Mouse (Mus musculus): ENCODE measurements around the gene Slc15a3. TPM values are rescaled to one million over a fixed set of nuclear protein-coding genes. Genes with fewer than 3 reads are reported as not detected.

Slc15a3 gene
- total and polyA plus RNA-seq, 2 experiments from 2014 or later: 0.33 to 1.3 TPM

DNA sequence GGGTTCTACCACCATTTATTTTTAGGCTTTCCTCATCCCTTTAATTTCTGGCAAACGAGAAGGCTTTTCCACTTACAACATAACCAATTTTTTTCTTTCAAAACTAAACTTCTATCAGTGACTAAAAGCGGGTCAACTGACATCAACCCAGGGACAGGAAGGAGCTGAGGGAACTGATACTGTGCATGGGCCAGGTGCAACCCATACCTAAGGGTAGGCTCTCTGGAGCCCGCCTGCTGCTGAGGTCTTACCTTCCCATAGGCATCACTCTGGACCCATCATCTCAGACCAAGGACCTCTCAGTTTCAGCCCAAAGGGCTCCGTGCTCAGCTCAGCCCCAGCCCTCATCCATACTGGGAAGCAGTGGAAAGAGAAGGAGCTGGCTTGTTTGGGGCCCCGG lies 11.2 kb upstream of the Slc15a3 start:
- no peaks in the 10 kb centered on the region for H3K9me3 ChIP-seq (ENCODE audit: low read length)
- ATAC-seq (ENCODE audit: low FRiP score): no peak
- no peaks in the 10 kb centered on the region for H3K36me3 ChIP-seq (ENCODE audit: insufficient read depth, low read length)
- 94% methylated on average over 5 of the region's 5 CpGs for WGBS
- no peak overlapping the region for H3K4me2 ChIP-seq (ENCODE audit: low read depth, low read length, poor library complexity, severe bottlenecking)
- no peak for TF ChIP-seq CTCF (IDR thresholded peaks at IDR 0.05)
- no peak overlapping the region for H3K27ac ChIP-seq (ENCODE audit: low read depth, low read length)
- DNase-seq (ENCODE audit: low spot score): no peak
- H3K4me3 ChIP-seq (ENCODE audit: low read depth, low read length): no peak overlapping the region
- no peak overlapping the region for H3K9ac ChIP-seq (replicated peaks; ENCODE audit: low read length, poor library complexity, severe bottlenecking)
- no peaks in the 10 kb centered on the region for H3K27me3 ChIP-seq (ENCODE audit: insufficient read depth, low read length)
- H3K4me1 ChIP-seq (ENCODE audit: insufficient read depth, low read length): no peaks in the 10 kb centered on the region

DNA sequence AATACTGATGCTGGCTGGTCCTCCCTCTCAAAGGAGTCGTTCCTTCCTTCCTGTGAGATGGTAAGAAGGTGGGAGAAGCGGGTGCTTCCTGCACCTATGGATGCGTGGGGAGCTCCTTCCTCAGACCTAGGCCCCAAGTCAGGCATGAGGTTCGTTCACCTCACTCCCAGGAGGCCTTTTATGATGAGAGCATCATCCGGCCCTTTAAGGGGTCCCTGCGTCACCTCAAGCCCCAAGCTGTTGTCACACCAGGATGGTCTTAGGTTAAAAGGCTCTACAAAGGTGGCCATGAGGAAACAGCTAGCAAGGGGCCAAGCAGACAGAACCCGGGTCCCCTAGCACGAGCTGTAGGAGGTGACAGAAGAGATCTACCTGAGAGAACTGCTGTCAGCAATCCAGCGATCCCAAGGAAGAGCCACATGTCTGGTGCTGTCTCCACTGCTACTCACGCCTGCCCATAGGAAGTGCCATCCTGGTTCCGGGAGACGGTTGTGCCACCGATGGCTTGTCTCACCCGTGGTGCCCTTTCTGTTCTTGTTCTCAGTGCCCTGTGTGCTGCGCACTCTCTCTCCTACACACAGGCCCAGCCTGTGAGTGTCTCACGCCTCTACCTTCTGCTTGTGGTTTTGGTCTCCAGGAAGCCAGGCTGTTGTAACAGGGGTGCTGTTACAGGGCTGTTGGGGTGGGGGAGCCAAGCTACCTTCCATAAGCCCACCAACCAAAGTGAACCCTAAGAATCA lies 9.9 kb upstream of the Slc15a3 start, which contains the start of gene Cd6:
Gene Cd6 (minus strand): TSS at position 623 of the 740 bp plus-strand sequence.
- Histone ChIP-seq H3K4me1 (ENCODE audit: insufficient read depth, low read length) (no peaks in the 10 kb centered on the region), H3K4me3 (ENCODE audit: low read depth, low read length) (no peak within 1 kb of the TSS), H3K36me3 (ENCODE audit: insufficient read depth, low read length) (no peaks in the 10 kb centered on the region), H3K27ac (ENCODE audit: low read depth, low read length) (no peak within 1 kb of the TSS), H3K4me2 (ENCODE audit: low read depth, low read length, poor library complexity, severe bottlenecking) (no peak within 1 kb of the TSS), H3K9me3 (ENCODE audit: low read length) (no peaks in the 10 kb centered on the region), H3K27me3 (ENCODE audit: insufficient read depth, low read length) (no peaks in the 10 kb centered on the region), H3K9ac (replicated peaks; ENCODE audit: low read length, poor library complexity, severe bottlenecking) (no peak within 1 kb of the TSS)
- no peak for ATAC-seq (ENCODE audit: low FRiP score)
- DNase-seq (ENCODE audit: low spot score): no peak
- 90% methylated on average over 16 of the region's 16 CpGs for WGBS
- no peak for TF ChIP-seq CTCF (IDR thresholded peaks at IDR 0.05)

DNA sequence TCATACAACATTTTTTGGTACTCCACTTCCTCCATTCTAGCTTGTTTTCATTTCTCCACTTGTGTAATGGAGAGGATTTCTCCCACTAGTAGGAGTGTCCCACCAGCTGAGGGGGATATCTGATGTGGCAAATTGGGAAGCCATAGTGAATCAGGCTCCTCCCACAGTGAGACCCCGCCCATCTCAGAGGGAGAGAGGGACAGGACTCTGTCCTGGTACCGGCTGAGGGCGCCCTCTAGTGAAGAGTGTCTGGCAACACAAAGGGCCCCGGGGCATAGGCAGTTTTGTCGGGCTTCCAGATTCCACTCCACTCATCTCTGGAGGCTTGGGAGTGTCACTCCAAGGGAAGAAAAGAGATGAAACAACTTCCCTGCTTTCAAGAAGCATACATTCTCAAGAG lies 8.1 kb upstream of the Slc15a3 start:
- Histone ChIP-seq H3K27ac (ENCODE audit: low read depth, low read length) (no peak overlapping the region), H3K4me1 (ENCODE audit: insufficient read depth, low read length) (no peaks in the 10 kb centered on the region), H3K4me3 (ENCODE audit: low read depth, low read length) (no peak overlapping the region), H3K9ac (replicated peaks; ENCODE audit: low read length, poor library complexity, severe bottlenecking) (no peak overlapping the region), H3K27me3 (ENCODE audit: insufficient read depth, low read length) (no peaks in the 10 kb centered on the region), H3K36me3 (ENCODE audit: insufficient read depth, low read length) (no peaks in the 10 kb centered on the region), H3K9me3 (ENCODE audit: low read length) (no peaks in the 10 kb centered on the region), H3K4me2 (ENCODE audit: low read depth, low read length, poor library complexity, severe bottlenecking) (no peak overlapping the region)
- TF ChIP-seq CTCF (IDR thresholded peaks at IDR 0.05): peak; percentile 60
- DNase-seq (ENCODE audit: low spot score) (peak; percentile 64), ATAC-seq (ENCODE audit: low FRiP score) (0 out of 2 replicates have a peak, but pooled peaks have one; percentile 44)
- WGBS: 13% methylated on average over 5 of the region's 5 CpGs

DNA sequence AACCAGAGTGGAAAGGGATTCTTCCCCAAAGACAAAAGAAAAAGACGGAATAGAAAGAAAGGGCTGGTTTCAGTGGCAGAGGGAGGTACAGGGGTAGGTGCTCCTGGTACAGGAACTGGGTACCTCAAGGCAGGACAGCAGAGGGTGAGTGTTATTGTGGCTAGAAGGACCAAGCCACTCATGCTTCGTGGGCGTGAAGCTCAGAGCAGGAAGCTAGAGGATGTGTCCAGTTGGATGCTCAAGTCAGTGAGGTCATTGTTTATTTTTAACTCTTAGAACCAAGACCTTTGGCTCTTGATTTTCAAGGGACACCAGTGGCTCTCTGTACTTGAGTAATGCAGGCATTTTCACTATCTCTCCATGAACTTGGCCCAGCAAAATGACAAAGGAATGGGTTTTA lies 7.5 kb upstream of the Slc15a3 start:
- ATAC-seq (ENCODE audit: low FRiP score): no peak
- 81% methylated on average over 3 of the region's 3 CpGs for WGBS
- no peak overlapping the region for H3K9ac ChIP-seq (replicated peaks; ENCODE audit: low read length, poor library complexity, severe bottlenecking)
- no peaks in the 10 kb centered on the region for H3K27me3 ChIP-seq (ENCODE audit: insufficient read depth, low read length)
- no peak overlapping the region for H3K4me2 ChIP-seq (ENCODE audit: low read depth, low read length, poor library complexity, severe bottlenecking)
- no peaks in the 10 kb centered on the region for H3K9me3 ChIP-seq (ENCODE audit: low read length)
- no peak for DNase-seq (ENCODE audit: low spot score)
- no peak overlapping the region for H3K4me3 ChIP-seq (ENCODE audit: low read depth, low read length)
- H3K27ac ChIP-seq (ENCODE audit: low read depth, low read length): no peak overlapping the region
- TF ChIP-seq CTCF (IDR thresholded peaks at IDR 0.05): no peak
- H3K4me1 ChIP-seq (ENCODE audit: insufficient read depth, low read length): no peaks in the 10 kb centered on the region
- H3K36me3 ChIP-seq (ENCODE audit: insufficient read depth, low read length): no peaks in the 10 kb centered on the region

DNA sequence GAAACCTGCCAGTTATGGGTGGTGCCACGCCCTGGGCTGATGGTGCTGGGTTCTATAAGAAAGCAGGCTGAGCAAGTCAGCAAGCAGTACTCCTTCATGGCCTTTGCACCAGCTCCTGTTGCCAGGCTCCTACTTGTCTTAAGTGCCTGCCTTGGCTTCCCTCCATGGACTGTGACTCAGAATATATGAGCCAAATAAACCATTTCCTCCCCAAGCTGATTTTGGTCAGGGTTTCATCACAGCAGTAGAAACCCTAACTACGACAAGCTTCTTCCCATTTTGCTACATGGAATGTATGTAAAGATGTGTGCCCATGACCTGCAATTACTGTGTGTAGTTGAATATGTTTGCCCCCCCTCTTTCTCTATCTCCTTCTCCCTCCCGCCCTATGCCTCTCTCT lies 5.9 kb upstream of the Slc15a3 start:
- Histone ChIP-seq H3K4me2 (ENCODE audit: low read depth, low read length, poor library complexity, severe bottlenecking) (no peak overlapping the region), H3K9me3 (ENCODE audit: low read length) (no peaks in the 10 kb centered on the region), H3K9ac (replicated peaks; ENCODE audit: low read length, poor library complexity, severe bottlenecking) (no peak overlapping the region), H3K27me3 (ENCODE audit: insufficient read depth, low read length) (no peaks in the 10 kb centered on the region), H3K4me3 (ENCODE audit: low read depth, low read length) (no peak overlapping the region), H3K27ac (ENCODE audit: low read depth, low read length) (no peak overlapping the region), H3K36me3 (ENCODE audit: insufficient read depth, low read length) (no peaks in the 10 kb centered on the region), H3K4me1 (ENCODE audit: insufficient read depth, low read length) (no peaks in the 10 kb centered on the region)
- DNase-seq (ENCODE audit: low spot score) (no peak), ATAC-seq (ENCODE audit: low FRiP score) (no peak)
- 75% methylated on average over 3 of the region's 3 CpGs for WGBS
- no peak for TF ChIP-seq CTCF (IDR thresholded peaks at IDR 0.05)

DNA sequence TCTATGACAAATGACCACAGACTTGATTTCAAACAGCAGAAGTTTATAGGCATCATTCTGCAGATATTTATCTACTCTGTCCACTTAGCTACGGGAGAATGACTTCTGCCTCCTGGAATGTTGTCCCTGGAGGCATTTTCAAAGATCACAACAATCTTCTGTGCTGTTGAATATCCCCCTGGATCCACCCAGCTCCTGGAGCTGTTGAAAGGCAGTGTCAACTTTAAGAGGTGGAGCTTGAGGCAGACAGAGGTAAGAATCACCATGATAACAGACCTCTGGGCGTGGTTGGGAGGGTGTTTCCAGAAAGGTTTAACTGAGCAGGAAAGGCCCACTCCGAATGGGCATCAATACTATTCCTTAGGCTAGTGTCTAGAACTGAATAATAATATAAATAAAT lies 3.9 kb upstream of the Slc15a3 start:
- H3K4me1 ChIP-seq (ENCODE audit: insufficient read depth, low read length): no peaks in the 10 kb centered on the region
- H3K27ac ChIP-seq (ENCODE audit: low read depth, low read length): no peak overlapping the region
- H3K27me3 ChIP-seq (ENCODE audit: insufficient read depth, low read length): no peaks in the 10 kb centered on the region
- H3K9ac ChIP-seq (replicated peaks; ENCODE audit: low read length, poor library complexity, severe bottlenecking): no peak overlapping the region
- no peaks in the 10 kb centered on the region for H3K36me3 ChIP-seq (ENCODE audit: insufficient read depth, low read length)
- 68% methylated on average over 3 of the region's 3 CpGs for WGBS
- ATAC-seq (ENCODE audit: low FRiP score): no peak
- H3K9me3 ChIP-seq (ENCODE audit: low read length): no peaks in the 10 kb centered on the region
- H3K4me2 ChIP-seq (ENCODE audit: low read depth, low read length, poor library complexity, severe bottlenecking): no peak overlapping the region
- no peak for TF ChIP-seq CTCF (IDR thresholded peaks at IDR 0.05)
- no peak for DNase-seq (ENCODE audit: low spot score)
- H3K4me3 ChIP-seq (ENCODE audit: low read depth, low read length): no peak overlapping the region

Data from midbrain, postnatal 0 days (tissue).